Mouse (Mus musculus) forelimb bud, embryonic 11.5 days (tissue): Measurements from ENCODE around the gene Fitm2.

Experiments used
- DNase-seq: peaks from one replicate; pipeline ENCODE4 v3.0.0-alpha.2; 2012; ENCODE audit warnings: low read depth, low spot score

The Fitm2 gene

DNA sequence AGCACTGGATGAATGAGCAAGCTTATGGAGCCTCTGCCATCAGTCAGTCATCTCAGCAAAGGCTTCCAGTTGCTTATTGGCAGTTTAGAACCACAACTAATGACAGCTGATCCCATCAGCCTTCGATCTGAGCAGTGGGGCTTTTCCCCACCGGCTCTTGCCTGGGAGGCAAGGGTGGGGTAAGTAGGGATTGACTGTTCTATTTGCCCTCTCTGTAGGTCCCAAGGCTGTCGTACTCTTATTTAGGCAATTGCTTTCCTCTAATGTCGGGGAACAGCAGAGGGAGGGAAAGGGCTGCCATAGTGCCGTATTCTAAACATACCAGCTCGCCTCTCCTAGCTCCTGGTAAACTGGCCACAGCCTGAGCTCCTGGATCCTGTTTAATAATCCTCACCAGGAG is 47.8 kb downstream of the Fitm2 start, which contains the start of gene Oser1:
TSS of gene Oser1 (minus strand) at position 101 of the 400 bp plus-strand sequence.
- no peak for DNase-seq

GRCm38 (mm10) chr2:163422895-163423660 is 49.4 kb downstream of the Fitm2 start:
- DNase-seq = no peak

GRCm38 (mm10) chr2:163420366-163420886 is 52.0 kb downstream of the Fitm2 start:
- no peak for DNase-seq

- DNase-seq = peak; percentile 98
Measured at GRCm38 (mm10) chr2:163419346-163420045, 52.9 kb downstream of the Fitm2 start.

GRCm38 (mm10) chr2:163418841-163419345 is 53.5 kb downstream of the Fitm2 start:
- DNase-seq = peak; percentile 31

GRCm38 (mm10) chr2:163417830-163418229 is 54.6 kb downstream of the Fitm2 start:
- no peak for DNase-seq

DNA sequence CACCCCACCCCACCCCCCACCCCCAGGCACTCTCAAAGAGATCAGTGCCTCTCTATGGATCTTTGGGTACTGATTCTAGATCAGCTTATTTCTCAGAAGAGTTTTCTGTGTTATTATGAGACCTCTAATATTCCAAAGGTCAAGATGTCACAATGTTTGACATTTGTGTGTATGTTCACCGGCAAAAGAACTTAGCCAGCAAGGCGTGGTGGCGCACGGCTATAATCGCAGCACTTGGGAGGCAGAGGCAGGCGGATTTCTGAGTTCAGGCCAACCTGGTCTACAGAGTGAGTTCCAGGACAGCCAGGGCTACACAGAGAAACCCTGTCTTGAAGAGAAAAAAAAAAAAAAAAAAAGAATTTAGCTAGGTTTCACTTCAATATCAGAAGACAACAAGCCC is 55.4 kb downstream of the Fitm2 start:
- DNase-seq = no peak
